Mouse (Mus musculus): ENCODE data around the gene Ms4a10. TPM values are rescaled to one million over a fixed set of nuclear protein-coding genes. Genes with fewer than 3 reads are reported as not detected.

The Ms4a10 gene
- polyA plus RNA-seq, 1 experiment from 2014 or later: not detected

GRCm38 (mm10) chr19:10972660-10973059, 1.8 kb downstream of the Ms4a10 start:
- Histone ChIP-seq H3K9ac (ENCODE audit: low read length) (no peak overlapping the region), H3K27ac (ENCODE audit: low read depth, low read length) (no peak overlapping the region), H3K4me2 (ENCODE audit: low read depth, low read length, severe bottlenecking) (no peak overlapping the region), H3K27me3 (ENCODE audit: control insufficient read depth, insufficient read depth, low read length) (no peaks in the 10 kb centered on the region), H3K4me3 (ENCODE audit: low read depth, low read length) (no peak overlapping the region), H3K4me1 (replicated peaks; ENCODE audit: control insufficient read depth, insufficient read depth, low read length) (no peaks in the 10 kb centered on the region), H3K9me3 (ENCODE audit: control insufficient read depth, low read length) (no peaks in the 10 kb centered on the region), H3K36me3 (ENCODE audit: control insufficient read depth, insufficient read depth, low read length) (no peaks in the 10 kb centered on the region; the same call in 1 of the 2 replicates)
- DNase-seq (ENCODE audit: low spot score) (peak; percentile 5), ATAC-seq (replicated peaks; ENCODE audit: low FRiP score) (no peak)
- WGBS: 16% methylated on average over 3 of the region's 3 CpGs

DNA sequence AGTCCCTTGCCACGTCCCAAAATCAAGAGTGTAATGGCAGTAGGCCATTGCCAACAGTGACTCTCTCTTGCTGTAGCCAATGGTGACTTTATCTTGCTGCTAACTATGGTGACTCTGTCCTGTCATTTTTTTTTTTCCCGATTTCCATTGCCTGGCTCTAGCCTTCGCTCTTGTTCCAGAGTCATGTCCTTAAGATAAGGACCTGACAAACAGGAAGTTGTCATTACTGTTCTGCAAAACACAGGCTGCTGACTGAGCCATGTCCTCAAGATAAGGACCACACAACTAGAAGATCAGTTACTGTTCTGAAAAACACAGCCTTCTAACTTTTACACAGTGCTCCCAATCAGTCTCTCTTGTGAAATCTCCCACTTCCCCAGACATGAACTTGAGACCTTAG, 4.0 kb downstream of the Ms4a10 start:
- H3K9me3 ChIP-seq (ENCODE audit: control insufficient read depth, low read length): no peaks in the 10 kb centered on the region
- H3K9ac ChIP-seq (ENCODE audit: low read length): no peak overlapping the region
- ATAC-seq (replicated peaks; ENCODE audit: low FRiP score) (no peak), DNase-seq (ENCODE audit: low spot score) (no peak)
- no peak overlapping the region for H3K4me3 ChIP-seq (ENCODE audit: low read depth, low read length)
- no peaks in the 10 kb centered on the region; the same call in 1 of the 2 replicates for H3K36me3 ChIP-seq (ENCODE audit: control insufficient read depth, insufficient read depth, low read length)
- H3K27me3 ChIP-seq (ENCODE audit: control insufficient read depth, insufficient read depth, low read length): no peaks in the 10 kb centered on the region
- no peaks in the 10 kb centered on the region for H3K4me1 ChIP-seq (replicated peaks; ENCODE audit: control insufficient read depth, insufficient read depth, low read length)
- H3K27ac ChIP-seq (ENCODE audit: low read depth, low read length): no peak overlapping the region
- H3K4me2 ChIP-seq (ENCODE audit: low read depth, low read length, severe bottlenecking): no peak overlapping the region
- 79% methylated on average over 3 of the region's 3 CpGs for WGBS

- H3K36me3 ChIP-seq (ENCODE audit: control insufficient read depth, insufficient read depth, low read length): no peaks in the 10 kb centered on the region; the same call in 1 of the 2 replicates
- ATAC-seq (replicated peaks; ENCODE audit: low FRiP score) (no peak), DNase-seq (ENCODE audit: low spot score) (no peak)
- H3K4me1 ChIP-seq (replicated peaks; ENCODE audit: control insufficient read depth, insufficient read depth, low read length): no peaks in the 10 kb centered on the region
- H3K27ac ChIP-seq (ENCODE audit: low read depth, low read length): no peak overlapping the region
- H3K9me3 ChIP-seq (ENCODE audit: control insufficient read depth, low read length): no peaks in the 10 kb centered on the region
- H3K4me3 ChIP-seq (ENCODE audit: low read depth, low read length): no peak overlapping the region
- no peak overlapping the region for H3K4me2 ChIP-seq (ENCODE audit: low read depth, low read length, severe bottlenecking)
- H3K27me3 ChIP-seq (ENCODE audit: control insufficient read depth, insufficient read depth, low read length): no peaks in the 10 kb centered on the region
- no peak overlapping the region for H3K9ac ChIP-seq (ENCODE audit: low read length)
- WGBS: 86% methylated on average over 7 of the region's 7 CpGs
These were observed 5.9 kb downstream of the Ms4a10 start for GRCm38 (mm10) chr19:10968578-10968977.

DNA sequence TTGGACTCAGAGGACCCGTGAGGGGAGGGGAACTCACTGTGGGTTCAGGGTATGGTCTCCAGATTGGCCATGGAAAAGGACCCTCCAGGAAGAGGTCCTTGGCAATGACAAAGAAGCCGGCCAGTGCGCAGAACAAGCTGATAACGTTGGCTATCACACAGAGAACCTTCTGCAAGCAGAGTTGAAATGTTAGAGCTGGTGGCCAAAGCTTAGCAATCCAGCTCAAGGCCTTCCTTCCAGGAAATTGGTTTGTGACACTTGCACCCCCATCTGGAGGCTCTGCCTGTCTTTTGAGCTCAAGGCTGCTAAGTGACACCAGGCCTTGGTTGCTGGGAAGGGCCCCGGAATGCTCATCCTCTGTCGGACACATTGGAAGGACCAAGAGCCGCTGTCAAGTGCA, 8.7 kb downstream of the Ms4a10 start:
- DNase-seq (ENCODE audit: low spot score): no peak
- Histone ChIP-seq H3K27ac (ENCODE audit: low read depth, low read length) (no peak overlapping the region), H3K4me1 (replicated peaks; ENCODE audit: control insufficient read depth, insufficient read depth, low read length) (no peaks in the 10 kb centered on the region), H3K9me3 (ENCODE audit: control insufficient read depth, low read length) (no peaks in the 10 kb centered on the region), H3K4me3 (ENCODE audit: low read depth, low read length) (no peak overlapping the region), H3K36me3 (ENCODE audit: control insufficient read depth, insufficient read depth, low read length) (no peaks in the 10 kb centered on the region), H3K9ac (ENCODE audit: low read length) (no peak overlapping the region), H3K27me3 (ENCODE audit: control insufficient read depth, insufficient read depth, low read length) (no peaks in the 10 kb centered on the region), H3K4me2 (ENCODE audit: low read depth, low read length, severe bottlenecking) (no peak overlapping the region)
- WGBS: 93% methylated on average over 7 of the region's 7 CpGs
- ATAC-seq (replicated peaks; ENCODE audit: low FRiP score): no peak

DNA sequence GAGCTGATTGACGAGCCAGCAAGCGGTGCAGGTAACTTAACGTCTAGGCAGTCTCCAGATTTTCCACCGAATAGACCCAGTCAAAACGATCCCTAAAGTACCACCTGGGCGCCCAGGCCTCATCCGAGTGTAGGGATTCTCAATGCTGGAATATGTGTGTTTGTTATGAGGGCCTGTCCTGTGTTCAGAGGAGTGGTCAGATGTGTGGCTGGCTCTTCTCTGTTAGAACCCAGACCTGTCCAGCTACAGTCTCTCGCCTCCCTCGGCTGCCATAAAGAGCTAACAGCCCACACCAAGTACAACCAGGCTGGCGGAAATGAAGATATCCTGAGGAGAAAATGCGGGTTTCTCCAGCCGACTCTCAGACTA, 14.5 kb downstream of the Ms4a10 start:
- Histone ChIP-seq H3K4me3 (ENCODE audit: low read depth, low read length) (no peak overlapping the region), H3K36me3 (ENCODE audit: control insufficient read depth, insufficient read depth, low read length) (no peaks in the 10 kb centered on the region), H3K27ac (ENCODE audit: low read depth, low read length) (no peak overlapping the region), H3K9ac (ENCODE audit: low read length) (no peak overlapping the region), H3K9me3 (ENCODE audit: control insufficient read depth, low read length) (no peaks in the 10 kb centered on the region), H3K4me1 (replicated peaks; ENCODE audit: control insufficient read depth, insufficient read depth, low read length) (no peaks in the 10 kb centered on the region), H3K4me2 (ENCODE audit: low read depth, low read length, severe bottlenecking) (no peak overlapping the region), H3K27me3 (ENCODE audit: control insufficient read depth, insufficient read depth, low read length) (no peaks in the 10 kb centered on the region)
- no peak for DNase-seq (ENCODE audit: low spot score)
- WGBS: 50% methylated on average over 12 of the region's 12 CpGs
- ATAC-seq (replicated peaks; ENCODE audit: low FRiP score): no peak

- WGBS: 38% methylated on average over 11 of the region's 11 CpGs
- H3K4me2 ChIP-seq (ENCODE audit: low read depth, low read length, severe bottlenecking): no peak overlapping the region
- no peaks in the 10 kb centered on the region for H3K9me3 ChIP-seq (ENCODE audit: control insufficient read depth, low read length)
- H3K4me3 ChIP-seq (ENCODE audit: low read depth, low read length): no peak overlapping the region
- no peak overlapping the region for H3K9ac ChIP-seq (ENCODE audit: low read length)
- H3K27ac ChIP-seq (ENCODE audit: low read depth, low read length): no peak overlapping the region
- no peaks in the 10 kb centered on the region for H3K27me3 ChIP-seq (ENCODE audit: control insufficient read depth, insufficient read depth, low read length)
- ATAC-seq (replicated peaks; ENCODE audit: low FRiP score): peak; percentile 75
- DNase-seq (ENCODE audit: low spot score): peak; percentile 63
- no peaks in the 10 kb centered on the region for H3K4me1 ChIP-seq (replicated peaks; ENCODE audit: control insufficient read depth, insufficient read depth, low read length)
- no peaks in the 10 kb centered on the region for H3K36me3 ChIP-seq (ENCODE audit: control insufficient read depth, insufficient read depth, low read length)
These were observed 15.1 kb downstream of the Ms4a10 start for GRCm38 (mm10) chr19:10959085-10959977.

DNA sequence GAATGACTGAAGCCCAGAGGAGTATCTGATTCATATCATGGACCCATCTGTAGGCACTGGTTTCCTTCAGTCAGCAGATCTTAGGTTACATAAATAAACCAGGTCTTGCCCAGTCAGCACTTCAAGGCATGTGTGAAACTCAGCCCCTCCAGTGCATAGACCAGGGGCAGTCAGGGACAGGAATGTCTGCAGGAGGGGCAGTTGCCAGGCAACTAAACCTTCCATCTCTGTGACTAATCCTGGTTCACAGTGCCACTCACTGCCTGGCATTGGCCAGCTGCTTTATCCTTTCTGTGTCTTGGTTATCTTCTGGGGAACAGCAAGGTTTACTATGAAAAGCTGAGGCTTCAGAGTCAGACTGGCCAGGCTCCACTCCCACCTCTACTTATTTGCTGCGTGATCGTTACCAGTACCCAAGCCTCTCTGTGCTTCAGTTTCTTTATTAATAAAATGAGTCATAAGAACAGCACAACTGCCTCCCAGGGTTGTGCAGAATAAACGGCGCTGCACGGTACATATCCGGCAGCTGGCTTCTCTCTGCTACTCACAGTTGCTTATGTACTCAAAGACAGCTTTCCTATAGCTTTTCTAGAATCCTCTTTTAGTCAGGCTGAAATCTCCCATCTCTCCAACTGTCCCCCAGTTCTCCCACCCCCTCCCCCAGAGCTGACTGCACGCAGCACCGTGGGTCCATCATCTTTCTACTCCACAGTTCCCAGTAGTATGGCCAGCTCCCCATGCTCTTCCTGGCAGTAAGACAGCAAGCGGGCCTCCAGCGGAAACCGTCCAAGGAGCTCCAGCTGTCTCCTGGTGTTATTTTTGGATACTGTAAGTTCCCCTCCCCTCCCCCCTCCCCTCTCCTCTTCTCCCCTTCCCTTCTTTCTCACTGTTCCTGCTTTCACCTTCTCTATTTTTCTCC, 22.2 kb downstream of the Ms4a10 start:
- 78% methylated on average over 11 of the region's 11 CpGs for WGBS
- no peak overlapping the region for H3K4me2 ChIP-seq (ENCODE audit: low read depth, low read length, severe bottlenecking)
- H3K4me3 ChIP-seq (ENCODE audit: low read depth, low read length): no peak overlapping the region
- no peak for ATAC-seq (replicated peaks; ENCODE audit: low FRiP score)
- no peak overlapping the region for H3K27ac ChIP-seq (ENCODE audit: low read depth, low read length)
- no peak for DNase-seq (ENCODE audit: low spot score)
- H3K36me3 ChIP-seq (ENCODE audit: control insufficient read depth, insufficient read depth, low read length): no peaks in the 10 kb centered on the region
- no peaks in the 10 kb centered on the region; the same call in 1 of the 2 replicates for H3K4me1 ChIP-seq (replicated peaks; ENCODE audit: control insufficient read depth, insufficient read depth, low read length)
- no peak overlapping the region for H3K9ac ChIP-seq (ENCODE audit: low read length)
- no peaks in the 10 kb centered on the region for H3K9me3 ChIP-seq (ENCODE audit: control insufficient read depth, low read length)
- H3K27me3 ChIP-seq (ENCODE audit: control insufficient read depth, insufficient read depth, low read length): no peaks in the 10 kb centered on the region

- Histone ChIP-seq H3K9ac (ENCODE audit: low read length) (peak overlapping the region; percentile 54), H3K27ac (ENCODE audit: low read depth, low read length) (no peak overlapping the region), H3K4me1 (replicated peaks; ENCODE audit: control insufficient read depth, insufficient read depth, low read length) (peaks cover 7% of the 10 kb centered on the region; the same call in 1 of the 2 replicates), H3K27me3 (ENCODE audit: control insufficient read depth, insufficient read depth, low read length) (no peaks in the 10 kb centered on the region), H3K9me3 (ENCODE audit: control insufficient read depth, low read length) (no peaks in the 10 kb centered on the region), H3K36me3 (ENCODE audit: control insufficient read depth, insufficient read depth, low read length) (peaks cover under 1% of the 10 kb centered on the region; the same call in 1 of the 2 replicates), H3K4me2 (ENCODE audit: low read depth, low read length, severe bottlenecking) (peak overlapping the region; percentile 92), H3K4me3 (ENCODE audit: low read depth, low read length) (peak overlapping the region; percentile 60)
- 32% methylated on average over 9 of the region's 9 CpGs for WGBS
- DNase-seq (ENCODE audit: low spot score) (no peak), ATAC-seq (replicated peaks; ENCODE audit: low FRiP score) (peak; percentile 4; the same call in 1 of the 2 replicates)
These were observed 24.9 kb downstream of the Ms4a10 start for GRCm38 (mm10) chr19:10949558-10949957.

Data from forebrain, embryonic 11.5 days (tissue).